Mouse (Mus musculus) lung, postnatal 0 days (tissue): ENCODE results near the gene Vmn2r87. TPM values are rescaled to one million over a fixed set of nuclear protein-coding genes. Genes with fewer than 3 reads are reported as not detected.
"Not testable (repeated sequence)": the region's sequence is repeated elsewhere in the genome, so short reads cannot be mapped to it uniquely, and the experiment has no call there.

ENCODE experiments used
- ATAC-seq: fragments of 200-750 bp; cut with Nextera tagmentation; 2 replicates; pipeline ENCODE4 v1.8.0; 2017; ENCODE audit warnings: moderate library complexity
- DNase-seq: peaks from one replicate; pipeline ENCODE4 v3.0.0-alpha.2; 2016; ENCODE audit warnings: low spot score
- H3K27ac ChIP-seq: fragments of 300-500 bp; sonication (generic); 2 replicates; pipeline ENCODE4 v1.5.1; 2014; ENCODE audit warnings: antibody characterized with exemption, mild to moderate bottlenecking, low read length, mixed read lengths
- H3K27me3 ChIP-seq: fragments of 300-500 bp; sonication (generic); replicated peaks from 2 replicates; pipeline ENCODE4 v1.6.1; 2014; ENCODE audit warnings: low read length, mixed read lengths; ENCODE audit not compliant: insufficient read depth
- H3K36me3 ChIP-seq: fragments of 300-500 bp; sonication (generic); 2 replicates; pipeline ENCODE4 v1.6.1; 2014; ENCODE audit warnings: low read length, mixed read lengths; ENCODE audit not compliant: insufficient read depth
- H3K4me1 ChIP-seq: fragments of 300-500 bp; sonication (generic); 2 replicates; pipeline ENCODE4 v1.6.1; 2014; ENCODE audit warnings: antibody characterized with exemption, low read depth, low read length, mixed read lengths; ENCODE audit not compliant: insufficient read depth
- H3K4me2 ChIP-seq: fragments of 300-500 bp; sonication (generic); replicated peaks from 2 replicates; pipeline ENCODE4 v1.6.1; 2014; ENCODE audit warnings: low read depth, mild to moderate bottlenecking, low read length, moderate library complexity, mixed read lengths
- H3K4me3 ChIP-seq: fragments of 300-500 bp; sonication (generic); 2 replicates; pipeline ENCODE4 v1.5.1; 2014; ENCODE audit warnings: low read depth, low read length
- H3K9ac ChIP-seq: fragments of 300-500 bp; sonication (generic); replicated peaks from 2 replicates; pipeline ENCODE4 v1.6.1; 2014; ENCODE audit warnings: low read depth, mild to moderate bottlenecking
- H3K9me3 ChIP-seq: fragments of 300-500 bp; sonication (generic); 2 replicates; pipeline ENCODE4 v1.6.1; 2016; ENCODE audit warnings: low read length, mixed read lengths
- CTCF ChIP-seq: IDR thresholded peaks from 2 replicates; pipeline ENCODE4 v1.5.1; 2016; ENCODE audit warnings: antibody characterized with exemption, mild to moderate bottlenecking
- EP300 ChIP-seq: IDR thresholded peaks from 2 replicates; pipeline ENCODE4 v1.6.1; 2016; ENCODE audit warnings: antibody characterized with exemption, mild to moderate bottlenecking, control low read depth
- WGBS: fragments of 180-500 bp; shearing (Covaris S2); extraction: QIAGEN DNeasy Blood & Tissue Kit; methylation state at CpG from one replicate; pipeline ENCODE4 v1.1.7; 2014; 5-methylcytosine and 5-hydroxymethylcytosine counted together
- polyA plus RNA-seq: library from polyadenylated mRNA; unstranded; fragments of >200 nt; fragmentation: Nextera tagmentation; extraction: Ambion mirVana; gene quantifications from 2 replicates; pipeline ENCODE4 v1.2.1, GENCODE M21; 2015

Vmn2r87 gene
- not detected in 2 replicates for polyA plus RNA-seq

DNA sequence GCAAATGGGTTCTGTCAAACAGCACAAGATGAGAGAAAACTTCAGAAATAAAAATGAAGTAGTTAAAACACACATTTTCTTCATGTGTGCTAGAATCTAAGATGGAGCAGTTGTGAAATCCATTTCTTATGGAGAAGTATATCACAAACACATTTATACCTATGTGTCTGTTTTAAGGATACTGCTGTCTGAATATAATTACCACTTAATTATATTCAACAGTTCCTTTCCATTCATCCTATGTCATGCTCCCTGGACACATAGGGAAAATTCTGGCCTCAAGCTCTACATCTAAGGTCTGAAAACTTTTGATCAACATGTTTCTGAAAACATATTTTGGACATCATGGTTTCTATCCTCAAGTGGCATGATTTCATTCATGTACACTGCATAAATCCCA is at the start of gene Vmn2r87:
Vmn2r87 (minus strand) TSS at position 101 of the 400 bp plus-strand sequence.
- Histone ChIP-seq H3K4me3 (no peak within 1 kb of the TSS), H3K9ac (no peak within 1 kb of the TSS), H3K4me1 (no peaks in the 10 kb centered on the region), H3K27ac (no peak within 1 kb of the TSS), H3K27me3 (no peaks in the 10 kb centered on the region), H3K4me2 (no peak within 1 kb of the TSS), H3K36me3 (no peaks in the 10 kb centered on the region), H3K9me3 (no peaks in the 10 kb centered on the region)
- ATAC-seq (no peak), DNase-seq (no peak)
- no peak for TF ChIP-seq EP300
- no peak for TF ChIP-seq CTCF

DNA sequence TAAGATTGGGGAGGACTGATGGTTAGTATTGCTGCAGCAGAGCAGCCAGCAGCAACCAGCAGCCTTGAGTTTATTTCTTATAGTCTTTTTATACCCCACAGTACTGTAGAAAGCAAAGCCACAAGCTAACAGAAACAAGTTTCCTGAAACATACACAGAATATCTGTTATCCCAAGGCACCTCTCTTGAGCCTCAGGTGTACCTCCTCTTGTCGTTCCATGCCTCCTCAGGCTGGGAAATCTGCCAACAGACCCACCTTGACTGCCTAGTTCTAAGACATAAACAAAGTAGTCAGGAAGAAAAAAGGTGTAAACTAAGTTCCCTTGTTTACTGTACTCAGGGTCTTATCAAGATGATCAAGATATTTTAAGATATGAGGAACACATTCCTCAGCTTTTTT is 47.1 kb upstream of the Vmn2r87 start:
- H3K4me3 ChIP-seq, result not testable (repeated sequence)
- peak; percentile 48 for DNase-seq

GRCm38 (mm10) chr10:130541931-130542691 is 44.9 kb upstream of the Vmn2r87 start:
- not testable (repeated sequence) for H3K27me3 ChIP-seq, H3K9ac ChIP-seq, H3K4me1 ChIP-seq, H3K9me3 ChIP-seq, H3K36me3 ChIP-seq
- TF ChIP-seq CTCF, result peak; percentile 15; the same call in 1 of the 2 replicates
- H3K27ac ChIP-seq, result peak overlapping the region; percentile 57; the same call in 1 of the 2 replicates
- under 1% methylated on average over 20 of the region's 21 CpGs for WGBS
- peak overlapping the region; percentile 65 for H3K4me2 ChIP-seq
- DNase-seq (peak; percentile 87), ATAC-seq (peak; percentile 96)
- H3K4me3 ChIP-seq, result peak overlapping the region; percentile 47

More for the DNA sequence above, 47.1 kb upstream of the Vmn2r87 start:
- H3K9me3 ChIP-seq, H3K36me3 ChIP-seq, H3K27ac ChIP-seq, H3K4me2 ChIP-seq, H3K27me3 ChIP-seq, H3K9ac ChIP-seq, H3K4me1 ChIP-seq: not testable (repeated sequence)
- ATAC-seq, result peak; percentile 36
- WGBS, result 20% methylated on average over 1 of the region's 1 CpGs
- 0 out of 2 replicates have a peak, but pooled peaks have one; percentile 33 for TF ChIP-seq EP300

DNA sequence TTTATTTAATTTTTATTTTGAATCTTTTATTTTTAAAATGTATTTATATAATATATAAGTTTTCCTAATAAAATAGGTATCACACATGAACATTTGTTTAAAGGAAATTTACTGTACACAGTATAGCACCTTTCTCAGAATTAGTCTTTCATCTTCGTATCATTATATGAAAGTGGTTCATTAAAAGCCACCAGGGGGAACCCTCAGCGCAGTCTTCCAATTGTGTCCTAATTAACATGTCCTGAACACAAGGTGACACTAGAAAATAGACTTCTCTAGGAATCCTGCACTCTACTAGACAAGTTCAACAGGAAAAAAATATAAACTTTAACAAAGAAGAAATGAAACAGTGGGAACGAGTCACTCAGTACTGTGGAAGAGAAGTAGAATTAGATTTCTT is 38.9 kb upstream of the Vmn2r87 start:
- peak; percentile 15 for DNase-seq
- Histone ChIP-seq H3K4me3 (no peak overlapping the region), H3K9me3 (no peaks in the 10 kb centered on the region), H3K27ac (no peak overlapping the region), H3K4me2 (no peak overlapping the region), H3K27me3 (no peaks in the 10 kb centered on the region), H3K4me1 (no peaks in the 10 kb centered on the region), H3K36me3 (no peaks in the 10 kb centered on the region), H3K9ac (no peak overlapping the region)
- 69% methylated on average over 3 of the region's 3 CpGs for WGBS
- TF ChIP-seq EP300 (no peak), CTCF (peak; percentile 52)
- no peak for ATAC-seq

- ATAC-seq (no peak), DNase-seq (no peak)
- no peaks in the 10 kb centered on the region for H3K4me1 ChIP-seq
- TF ChIP-seq CTCF (no peak), EP300 (no peak)
- H3K4me3 ChIP-seq, result no peak overlapping the region
- H3K36me3 ChIP-seq, result no peaks in the 10 kb centered on the region
- H3K27me3 ChIP-seq, result no peaks in the 10 kb centered on the region
- H3K4me2 ChIP-seq, result no peak overlapping the region
- WGBS, result 42% methylated on average over 10 of the region's 10 CpGs
- H3K9me3 ChIP-seq, result no peaks in the 10 kb centered on the region
- H3K9ac ChIP-seq, result no peak overlapping the region
- H3K27ac ChIP-seq, result no peak overlapping the region
These were observed 30.7 kb upstream of the Vmn2r87 start for GRCm38 (mm10) chr10:130527926-130528325.

GRCm38 (mm10) chr10:130470311-130470760 is 26.9 kb downstream of the Vmn2r87 start:
- peak overlapping the region; percentile 38 for H3K4me3 ChIP-seq
- no peak overlapping the region for H3K27ac ChIP-seq
- H3K4me2 ChIP-seq, result peak overlapping the region; percentile 77
- H3K9me3 ChIP-seq, result no peaks in the 10 kb centered on the region
- DNase-seq, result peak; percentile 40
- 7% methylated on average over 36 of the region's 36 CpGs for WGBS
- H3K27me3 ChIP-seq, result no peaks in the 10 kb centered on the region
- no peak for TF ChIP-seq CTCF
- TF ChIP-seq EP300, result no peak
- H3K36me3 ChIP-seq, result no peaks in the 10 kb centered on the region
- H3K9ac ChIP-seq, result no peak overlapping the region
- ATAC-seq, result peak; percentile 87
- no peaks in the 10 kb centered on the region for H3K4me1 ChIP-seq

DNA sequence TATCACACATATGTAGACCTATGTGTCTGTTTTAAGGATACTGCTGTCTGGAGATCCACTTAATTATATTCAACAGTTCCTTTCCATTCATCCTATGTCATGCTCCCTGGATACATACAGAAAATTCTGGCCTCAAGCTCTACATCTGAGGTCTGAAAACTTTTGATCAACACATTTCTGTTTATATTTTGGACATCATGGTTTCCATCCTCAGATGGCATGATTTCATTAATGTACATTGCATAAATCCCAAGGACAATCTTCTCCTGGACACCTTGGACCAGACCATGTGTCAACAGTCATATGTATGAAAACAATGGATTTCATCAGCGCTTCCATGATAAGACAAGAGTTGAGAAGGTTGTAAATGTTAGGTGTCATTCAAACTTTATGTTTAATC is 41.2 kb downstream of the Vmn2r87 start, which contains the start of gene Vmn2r86:
Vmn2r86 (minus strand) TSS at position 101 of the 400 bp plus-strand sequence.
- 91% methylated on average over 1 of the region's 1 CpGs for WGBS

More for the DNA sequence above, 41.2 kb downstream of the Vmn2r87 start, which contains the start of gene Vmn2r86:
- ATAC-seq, DNase-seq, H3K9ac ChIP-seq, H3K27ac ChIP-seq, H3K27me3 ChIP-seq, H3K9me3 ChIP-seq, H3K4me2 ChIP-seq, H3K36me3 ChIP-seq, H3K4me1 ChIP-seq, H3K4me3 ChIP-seq: not testable (repeated sequence)
